Mouse (Mus musculus): ENCODE data around the gene Sox5. TPM values are rescaled to one million over a fixed set of nuclear protein-coding genes. Genes with fewer than 3 reads are reported as not detected.

The Sox5 gene
- total RNA-seq, 2 experiments from 2014 or later, result 15.5 to 16.1 TPM

DNA sequence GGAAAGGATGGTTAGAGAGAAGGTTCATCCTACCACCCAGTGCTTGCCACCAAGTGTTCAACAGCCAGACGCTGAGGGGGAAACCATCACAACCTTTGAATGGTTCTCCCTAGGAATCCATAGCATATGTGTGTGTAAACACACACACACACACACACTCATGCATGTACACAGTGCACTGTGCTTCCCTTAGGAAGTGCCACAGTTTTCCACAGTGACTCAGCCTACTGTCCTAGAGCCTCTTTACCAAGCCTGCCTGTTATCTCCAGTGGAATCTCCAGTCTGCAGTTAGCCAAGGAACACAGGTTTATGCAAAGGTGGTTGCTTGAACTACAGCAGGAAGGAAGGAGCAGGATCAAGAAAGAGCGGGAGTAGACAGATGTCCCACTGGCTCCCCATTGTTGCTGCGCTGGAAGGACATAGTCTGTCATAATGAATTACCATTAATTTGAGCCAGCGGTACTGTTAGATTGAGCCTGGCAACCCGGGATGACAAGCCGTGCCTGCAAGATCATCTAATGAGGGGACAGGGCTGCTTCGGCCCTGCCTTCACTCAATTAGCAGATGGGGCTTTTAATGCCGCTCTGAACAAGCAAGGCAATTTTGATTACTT, 335.9 kb downstream of the Sox5 start:
- DNase-seq (ENCODE audit: low spot score in 2 of 2), result no peak

DNA sequence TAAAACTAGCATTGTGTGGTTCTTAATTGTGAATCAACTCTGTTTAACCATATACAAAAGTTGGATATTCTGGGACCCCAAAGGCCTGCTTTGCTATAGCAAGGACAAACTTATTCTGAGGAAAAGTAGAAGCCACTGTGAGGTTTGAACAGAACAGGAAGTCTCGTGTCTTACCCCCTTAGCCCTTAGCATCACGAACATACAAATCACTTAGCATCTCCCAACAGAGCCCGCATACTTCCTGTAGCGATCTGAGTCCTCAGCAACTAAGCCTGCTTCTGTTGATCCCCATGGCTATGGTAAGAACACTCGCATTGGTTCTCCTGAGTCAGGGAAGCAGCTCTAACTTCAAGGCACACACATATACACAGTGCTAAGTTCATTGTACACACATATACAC, 337.4 kb downstream of the Sox5 start:
- DNase-seq (ENCODE audit: low spot score in 2 of 2), result no peak

DNA sequence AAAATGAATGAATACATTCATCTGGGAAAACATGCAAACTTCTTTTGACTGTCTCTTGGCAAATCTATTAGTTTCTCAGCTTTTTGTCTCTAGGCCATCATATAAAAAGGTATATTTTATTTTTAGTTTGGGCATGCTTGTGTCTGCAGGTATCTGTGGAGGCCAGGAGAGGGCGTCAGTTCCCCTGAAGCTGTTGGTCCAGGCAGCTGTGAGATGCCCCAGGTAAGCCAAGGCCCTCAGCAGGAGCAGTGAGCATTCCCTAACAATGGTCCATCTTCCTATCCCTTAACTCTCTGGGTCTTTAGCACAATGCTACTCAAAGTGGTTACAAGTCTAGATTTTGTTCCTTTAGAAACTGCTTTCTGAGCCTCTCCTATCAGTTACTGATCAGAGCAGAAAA, 338.1 kb downstream of the Sox5 start:
- DNase-seq (ENCODE audit: low spot score in 2 of 2), result no peak

DNA sequence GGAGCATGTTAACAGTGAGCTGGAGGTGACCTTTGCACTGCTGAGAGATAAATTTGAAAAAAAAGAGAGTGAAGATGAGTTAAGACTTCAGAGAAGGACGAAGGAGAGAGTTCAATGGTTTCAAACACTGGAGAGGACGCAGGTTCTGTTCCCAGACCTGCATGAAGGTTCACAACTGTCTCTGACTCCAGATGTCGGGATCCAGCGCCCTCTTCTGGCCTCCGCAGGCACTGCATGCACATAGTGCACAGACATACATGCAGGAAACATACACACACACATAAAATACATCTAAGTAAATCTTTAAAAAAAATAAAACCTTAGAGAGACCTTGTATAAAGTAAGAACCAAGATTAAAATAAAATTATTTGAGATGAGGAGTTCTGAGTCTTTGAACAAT, 352.5 kb downstream of the Sox5 start:
- no peak for DNase-seq (ENCODE audit: low spot score in 2 of 2)

DNA sequence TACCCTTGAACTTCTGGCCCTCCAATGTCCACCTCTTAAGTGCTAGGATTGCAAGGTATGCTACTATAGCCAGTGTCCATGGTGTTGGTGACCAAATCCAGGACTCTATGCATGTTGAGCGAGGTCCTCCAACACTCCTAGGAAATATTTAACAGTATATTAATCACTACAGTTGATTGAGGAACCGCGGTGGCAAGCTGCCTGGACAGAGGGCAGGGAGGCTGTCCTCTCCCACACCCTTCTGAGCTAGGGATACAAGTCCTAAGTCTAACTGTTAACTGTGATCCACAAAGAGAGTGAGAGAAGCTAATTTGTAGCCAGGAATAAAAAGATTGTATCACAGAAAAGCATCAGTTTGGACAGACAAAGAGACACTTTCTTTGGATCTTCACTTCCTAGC, 373.7 kb downstream of the Sox5 start:
- no peak for DNase-seq (ENCODE audit: low spot score in 2 of 2)

DNA sequence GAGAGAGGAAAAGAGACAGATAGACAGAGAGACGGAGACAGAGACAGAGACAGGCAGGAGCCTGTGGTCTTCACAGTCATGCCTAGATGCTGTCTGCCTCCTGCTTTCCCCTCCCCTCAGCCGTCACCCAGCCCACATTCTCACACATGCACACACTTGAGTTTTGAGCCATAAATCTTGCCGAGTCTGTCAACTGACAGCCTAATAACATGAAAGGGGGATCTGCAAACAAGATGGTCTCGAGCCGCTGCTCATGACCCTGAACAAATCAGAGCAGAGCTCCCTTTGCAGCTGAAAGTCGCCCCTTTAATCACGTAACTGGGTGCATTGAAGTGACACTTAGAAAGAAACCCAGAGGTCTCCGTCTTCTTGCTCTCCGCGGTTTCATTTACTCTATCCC, 383.7 kb downstream of the Sox5 start:
- no peak for DNase-seq (ENCODE audit: low spot score in 2 of 2)

DNA sequence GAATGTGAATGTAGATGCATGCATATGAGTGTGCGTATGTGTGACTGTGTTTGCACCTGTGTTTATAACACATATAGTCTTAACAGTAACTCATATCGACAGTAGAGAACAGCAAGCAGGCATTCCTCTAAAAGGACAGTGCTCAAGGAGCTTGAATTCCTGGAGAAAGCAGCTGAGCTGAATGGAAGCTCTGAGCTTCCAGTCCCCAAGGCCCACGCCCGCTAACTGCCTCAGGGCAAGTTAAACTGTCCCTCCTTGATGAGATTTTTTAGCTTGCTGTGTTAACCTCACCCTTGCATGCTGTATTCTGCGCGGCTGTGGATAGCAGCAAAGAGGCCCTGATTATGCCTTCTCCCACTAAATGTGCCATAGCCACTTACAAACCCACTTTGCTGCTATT, 388.6 kb downstream of the Sox5 start:
- DNase-seq (ENCODE audit: low spot score in 2 of 2), result no peak

DNA sequence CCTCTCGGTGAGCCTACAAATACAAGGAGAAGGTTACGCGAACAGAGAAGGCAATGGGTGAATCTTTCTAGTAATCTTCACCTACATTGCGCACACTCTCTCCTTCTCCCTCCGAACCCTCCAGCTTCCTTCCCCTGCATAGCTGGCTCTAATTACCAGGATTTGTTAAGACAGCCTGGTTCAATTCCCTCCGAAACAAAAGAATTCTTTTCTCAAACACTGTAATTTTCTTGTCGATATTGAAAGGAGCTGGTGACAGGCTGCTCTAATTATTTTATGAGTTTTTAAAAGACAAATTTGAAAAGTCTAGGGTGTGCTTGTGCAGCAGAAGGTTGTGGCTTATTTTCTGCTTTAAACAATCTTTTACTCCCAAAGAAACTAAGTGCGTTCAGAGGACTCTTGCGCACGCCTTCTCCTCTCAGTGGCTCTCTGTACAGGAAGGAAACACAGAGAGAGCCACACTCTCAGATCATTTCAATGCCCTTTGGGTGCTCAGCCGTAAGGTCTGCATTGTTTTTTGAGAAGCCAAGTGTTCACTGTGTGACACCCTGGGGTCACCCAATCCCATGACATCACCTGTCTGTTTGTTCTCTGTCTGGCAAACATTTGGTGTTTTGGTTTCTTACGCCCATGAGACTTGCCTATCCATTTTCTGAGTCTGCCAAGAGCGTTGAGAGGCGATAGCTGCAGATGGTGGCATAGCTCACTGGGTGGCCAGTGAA, 392.3 kb downstream of the Sox5 start:
- no peak for DNase-seq (ENCODE audit: low spot score in 2 of 2)

DNA sequence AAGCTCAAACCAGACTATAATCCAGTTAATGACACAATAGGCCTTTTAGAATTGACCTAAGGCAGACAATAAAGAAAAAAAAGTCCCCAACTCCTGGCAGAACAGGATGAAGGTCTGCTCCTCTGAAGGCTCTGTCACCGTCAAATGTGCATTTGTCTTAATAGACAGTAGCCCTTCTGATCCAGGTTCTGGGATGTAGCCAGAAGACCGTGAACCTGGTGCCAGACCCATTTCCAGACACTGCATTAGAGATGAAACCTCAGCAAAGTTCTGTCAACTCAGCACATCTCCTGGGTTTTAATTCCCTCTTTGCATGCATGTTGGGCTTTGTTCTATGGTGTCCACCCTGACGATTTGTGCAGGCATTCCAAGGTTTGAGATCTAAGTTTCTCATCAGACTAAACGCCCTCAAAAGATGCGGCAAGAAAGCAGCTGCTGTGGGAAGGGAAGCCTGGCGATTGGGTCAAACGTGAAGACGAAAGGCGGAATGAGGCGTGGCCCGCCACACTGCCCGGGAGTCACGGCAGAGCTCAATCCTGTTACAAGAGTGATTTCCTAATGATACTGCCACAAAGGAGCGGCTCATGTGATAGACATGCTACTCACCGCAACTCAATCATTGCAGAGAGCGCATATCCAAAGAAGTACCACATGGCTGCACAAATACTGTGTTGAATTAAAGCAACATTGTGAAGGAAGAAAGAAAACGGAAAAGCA, 394.1 kb downstream of the Sox5 start:
- no peak for DNase-seq (ENCODE audit: low spot score in 2 of 2)

DNA sequence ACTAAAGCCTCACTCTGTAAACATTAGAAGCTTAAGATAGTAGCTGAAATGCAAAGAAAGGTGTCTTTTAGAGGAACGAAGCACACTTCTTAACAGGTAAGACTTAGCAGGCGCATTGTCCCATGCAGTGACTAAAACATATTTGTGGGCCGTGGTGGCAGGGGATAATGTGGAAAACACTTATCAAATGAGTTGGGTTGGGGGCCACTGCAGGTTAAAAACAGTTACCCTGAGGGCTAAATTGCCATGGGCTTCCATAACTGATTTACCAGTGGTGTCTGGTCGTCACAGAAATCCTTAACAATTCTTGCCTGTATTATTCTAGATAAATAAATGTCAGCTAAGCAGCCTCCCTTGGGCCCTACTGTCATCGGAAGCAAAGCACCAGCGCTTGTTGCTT, 401.1 kb downstream of the Sox5 start:
- no peak for DNase-seq (ENCODE audit: low spot score in 2 of 2)

DNA sequence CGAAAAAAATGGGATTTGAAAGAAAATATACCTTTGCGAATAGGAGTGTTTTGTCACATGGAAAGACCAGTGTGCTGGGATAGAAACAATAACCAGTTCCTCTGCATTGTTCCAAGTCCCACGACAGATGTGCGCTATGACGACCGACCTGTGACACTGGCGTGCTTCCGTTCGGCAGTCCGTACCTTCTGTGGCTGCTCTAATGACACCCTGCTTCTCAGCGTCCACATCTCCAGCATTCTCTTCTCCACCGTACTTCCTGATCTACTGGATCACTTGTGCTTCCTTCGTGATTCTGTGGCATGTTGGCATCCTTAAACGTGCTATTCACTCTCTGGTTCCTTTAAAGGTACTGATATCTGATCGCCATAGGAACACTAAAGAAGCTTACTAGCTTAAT, 401.6 kb downstream of the Sox5 start:
- DNase-seq (ENCODE audit: low spot score in 2 of 2), result no peak

DNA sequence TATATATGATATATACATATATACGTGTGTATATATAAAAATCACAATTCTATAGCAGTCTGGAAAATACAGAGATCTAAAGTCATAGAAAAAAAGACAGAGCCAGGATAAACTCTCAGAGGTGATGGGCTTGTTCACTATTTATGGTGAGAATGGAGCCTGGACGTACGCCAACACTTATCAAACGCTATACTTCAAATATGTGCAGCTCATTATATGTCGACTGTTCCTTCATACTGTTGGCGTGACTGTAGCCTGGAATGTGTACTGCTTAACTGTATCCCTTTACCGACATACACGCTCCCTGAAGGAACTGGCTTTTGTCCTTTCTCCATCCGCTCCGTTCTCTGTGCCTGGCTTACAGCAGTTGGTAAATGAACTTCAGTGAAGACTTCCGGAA, 407.0 kb downstream of the Sox5 start:
- DNase-seq (ENCODE audit: low spot score in 2 of 2), result no peak

DNA sequence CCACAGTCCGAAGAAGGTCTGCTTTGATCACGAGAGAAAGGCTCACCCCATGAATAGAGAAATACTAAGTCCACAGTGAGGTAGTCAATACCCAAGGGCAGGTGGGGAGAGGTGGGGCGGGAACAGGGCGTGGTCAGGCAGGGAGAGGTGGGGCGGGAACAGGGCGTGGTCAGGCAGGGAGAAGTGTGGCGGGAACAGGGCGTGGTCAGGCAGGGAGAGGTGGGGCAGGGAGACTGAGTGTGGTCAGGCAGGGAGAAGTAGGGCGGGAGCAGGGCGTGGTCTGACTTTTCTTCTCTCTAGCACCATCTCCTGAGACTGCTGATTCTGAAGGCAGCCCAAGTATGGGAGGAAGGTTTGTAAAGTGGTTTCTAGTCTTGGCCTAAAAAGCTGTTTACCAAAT, 411.1 kb downstream of the Sox5 start:
- no peak for DNase-seq (ENCODE audit: low spot score in 2 of 2)

DNA sequence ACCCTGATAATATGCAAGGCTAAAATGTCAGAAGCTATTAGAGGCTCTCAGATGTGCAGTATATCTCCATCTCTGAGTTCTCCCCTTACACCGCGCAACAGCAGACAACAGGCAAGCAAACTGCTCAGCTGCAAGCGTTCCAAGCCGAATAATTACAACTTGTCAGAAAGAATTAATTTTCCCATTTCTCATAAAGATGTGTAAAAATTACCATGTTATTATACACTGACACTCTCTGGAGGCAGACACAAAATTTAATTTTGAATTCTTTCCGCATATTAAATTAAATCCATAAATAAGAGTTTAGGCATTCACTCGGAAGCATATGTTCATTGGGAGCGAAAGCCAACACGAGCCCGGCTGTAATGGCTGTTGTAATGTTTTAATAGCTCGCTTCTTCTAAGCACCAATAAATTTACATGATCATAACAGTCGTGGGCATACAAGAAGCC, 414.1 kb downstream of the Sox5 start:
- DNase-seq (ENCODE audit: low spot score in 2 of 2), result no peak

DNA sequence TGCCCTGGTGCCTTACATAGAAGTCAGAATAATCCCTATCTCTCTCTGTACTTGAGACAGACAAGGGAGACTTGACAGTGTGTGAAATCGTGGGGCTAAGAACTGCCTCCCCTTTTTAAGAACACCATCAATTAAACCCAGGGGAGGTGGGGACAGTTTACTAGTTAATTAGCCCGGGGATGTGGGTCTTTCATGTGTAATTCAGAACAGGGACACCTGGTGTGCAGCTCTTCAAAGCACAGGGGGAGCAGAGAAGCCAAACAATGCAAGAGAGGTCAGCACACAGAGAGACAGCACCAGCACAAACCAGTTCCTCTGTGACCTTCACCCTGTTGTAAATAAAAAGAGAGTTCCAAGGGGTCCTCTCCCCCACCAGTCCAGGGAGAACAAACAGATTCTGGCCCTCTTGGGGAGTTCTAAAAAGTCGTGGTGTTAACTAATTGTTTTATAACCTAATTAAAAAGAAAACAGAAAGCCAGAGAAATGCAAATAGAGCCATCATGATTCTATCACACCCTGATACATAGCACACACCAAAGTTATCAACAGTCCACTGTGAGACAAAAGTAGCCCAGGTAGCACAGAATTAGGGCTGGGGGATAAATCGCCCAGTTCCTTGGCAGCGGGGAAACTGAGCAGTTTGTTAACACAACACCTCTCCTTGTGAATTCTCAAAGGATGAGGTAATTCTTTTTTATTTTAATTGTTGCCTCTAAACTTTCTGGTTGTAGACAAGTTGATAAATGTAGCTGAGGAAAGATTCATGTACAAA, 420.3 kb downstream of the Sox5 start:
- DNase-seq (ENCODE audit: low spot score in 2 of 2), result no peak

DNA sequence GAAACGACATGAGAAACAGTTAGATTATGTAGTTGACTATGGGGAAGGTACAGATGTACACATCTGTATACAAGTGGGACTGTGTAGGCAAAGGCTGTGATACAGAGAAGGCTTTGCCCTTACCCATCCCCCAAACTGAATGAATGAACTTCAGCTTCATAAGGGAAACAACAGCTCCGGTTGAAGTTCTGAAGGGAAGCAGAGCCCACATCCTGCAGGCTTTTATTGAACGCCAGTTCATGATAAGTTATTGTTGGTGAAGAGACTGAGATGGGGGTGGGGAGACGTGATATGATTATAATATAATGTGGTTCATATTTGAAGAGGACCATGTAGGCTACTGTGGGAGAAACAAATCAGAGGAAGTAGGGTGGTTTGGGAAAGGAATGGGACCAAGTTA, 424.7 kb downstream of the Sox5 start:
- no peak for DNase-seq (ENCODE audit: low spot score in 2 of 2)

DNA sequence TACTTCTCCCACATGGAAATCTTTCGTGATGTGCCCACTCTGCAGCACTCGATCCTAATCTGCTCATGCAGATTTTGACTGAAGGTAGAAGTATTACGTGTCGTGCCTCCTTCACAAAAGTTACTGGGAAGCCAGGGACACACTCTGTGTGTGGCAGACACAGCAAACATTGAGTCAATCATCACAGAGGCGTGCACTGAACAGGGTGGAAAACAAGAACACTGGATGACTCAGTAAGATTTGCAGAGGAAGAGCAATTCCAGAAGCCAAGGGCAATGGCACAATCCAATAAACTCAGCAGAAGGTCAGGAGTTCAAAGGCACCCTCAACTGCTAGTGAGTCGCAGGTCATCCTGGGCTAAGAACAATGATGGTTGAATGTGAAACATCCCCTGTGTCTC, 430.7 kb downstream of the Sox5 start:
- DNase-seq (ENCODE audit: low spot score in 2 of 2), result no peak

DNA sequence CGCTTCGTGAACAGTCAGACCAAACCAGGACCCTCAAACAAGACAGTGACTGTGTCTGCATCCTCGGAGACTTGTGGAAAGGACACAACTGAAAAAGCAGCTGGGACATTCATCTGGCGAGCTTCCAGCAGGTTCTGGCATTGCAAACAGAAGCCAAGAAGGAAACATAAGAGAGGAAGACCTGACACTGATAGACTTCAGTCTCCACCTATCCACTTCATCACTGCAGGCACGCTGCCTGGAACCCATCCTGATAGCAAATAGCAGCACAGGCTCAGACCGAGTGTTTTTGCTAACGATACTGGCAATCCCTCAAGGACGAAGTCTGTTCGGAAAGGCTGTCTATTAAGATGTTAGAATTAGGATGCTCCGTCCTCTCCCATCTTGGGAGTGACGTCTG, 438.4 kb downstream of the Sox5 start:
- DNase-seq (ENCODE audit: low spot score in 2 of 2), result no peak

DNA sequence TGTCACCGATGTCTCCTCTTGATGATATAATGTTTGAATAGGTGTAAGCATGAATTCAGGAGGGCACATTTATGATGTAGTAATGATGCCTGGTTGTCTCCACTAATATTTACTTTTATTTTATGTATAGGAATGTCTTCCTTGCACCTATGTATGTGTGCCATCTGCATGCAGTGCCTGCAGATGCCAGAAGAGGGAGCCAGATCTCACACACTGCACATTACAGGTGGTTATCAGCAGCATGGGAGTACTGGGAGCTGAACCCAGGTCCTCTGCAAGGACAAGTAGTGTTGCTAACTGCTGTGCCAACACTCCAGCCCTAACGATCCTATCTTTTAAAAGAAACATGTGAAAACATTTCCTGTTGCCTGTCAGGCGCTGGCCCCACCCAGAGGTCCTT, 442.2 kb downstream of the Sox5 start:
- DNase-seq (ENCODE audit: low spot score in 2 of 2), result no peak

DNA sequence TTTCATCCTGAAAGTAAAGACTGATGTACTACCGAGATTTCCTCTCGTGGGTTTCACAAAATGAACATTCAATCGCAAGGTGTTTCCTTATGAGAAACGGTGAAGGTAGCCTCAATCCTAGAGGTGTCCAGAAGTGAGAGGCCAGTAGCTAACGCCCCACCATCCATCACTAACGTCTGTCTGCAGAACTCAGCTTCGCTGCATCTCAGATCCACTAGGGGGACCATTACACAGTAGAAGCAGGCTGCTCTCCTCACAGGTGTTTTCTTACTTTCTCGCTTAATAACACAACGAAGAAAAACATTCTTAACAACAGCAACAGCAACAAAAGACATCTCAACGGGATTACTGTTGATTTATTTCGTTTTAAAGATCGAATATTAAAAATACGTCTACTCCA, 442.8 kb downstream of the Sox5 start:
- DNase-seq (ENCODE audit: low spot score in 2 of 2), result no peak

DNA sequence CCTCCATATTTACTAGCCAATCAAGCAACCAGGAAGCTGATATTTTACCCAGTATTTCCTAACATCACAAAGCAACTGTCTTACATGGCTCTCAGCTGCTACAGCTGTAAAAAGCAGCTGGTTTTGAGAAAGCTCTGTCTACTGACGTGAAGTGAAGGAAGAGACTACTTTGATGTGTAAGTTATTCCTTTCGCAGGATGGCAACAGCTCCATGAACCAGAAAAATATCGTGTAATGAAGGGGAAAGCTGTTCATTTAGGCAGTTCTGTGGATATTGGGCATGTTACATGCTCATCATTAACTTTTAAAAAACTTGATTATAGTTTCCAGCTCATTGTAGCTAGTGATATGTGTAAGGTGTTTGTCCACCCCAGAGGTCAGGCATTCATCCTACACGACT, 443.6 kb downstream of the Sox5 start:
- no peak for DNase-seq (ENCODE audit: low spot score in 2 of 2)

DNA sequence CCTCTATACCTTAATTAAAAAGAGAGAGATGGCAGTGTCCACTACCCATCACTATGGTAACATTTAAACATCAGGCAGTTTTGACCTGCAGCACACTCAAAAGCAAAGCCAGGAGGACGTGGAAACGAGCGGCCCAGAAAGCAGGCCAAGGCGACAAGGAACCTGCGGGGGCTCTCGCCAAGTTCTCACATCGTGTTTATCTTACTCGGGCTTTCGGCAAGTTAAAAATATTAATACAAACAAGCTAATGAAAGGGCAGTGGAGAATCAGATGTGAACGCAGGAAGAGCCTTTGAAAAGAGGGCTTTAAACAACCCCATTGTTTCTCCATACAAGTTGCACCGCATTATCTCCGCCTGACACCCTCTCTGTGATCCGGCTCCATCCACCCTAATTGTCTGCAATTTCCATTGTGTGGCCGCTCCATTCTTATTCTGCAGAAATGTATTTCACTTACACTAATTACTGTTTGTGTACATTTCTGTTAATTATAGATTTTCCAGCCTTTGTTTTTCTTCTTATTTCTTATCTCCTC, 444.3 kb downstream of the Sox5 start:
- no peak for DNase-seq (ENCODE audit: low spot score in 2 of 2)

All from adrenal gland, postnatal 4 days (tissue).